ENCODE assay signal across 8 mouse cellular contexts in genomic region chr17:87976154-87976806, GRCm38 (mm10). TPM values are rescaled to one million over a fixed set of nuclear protein-coding genes. Genes with fewer than 3 reads are reported as not detected.
A peak's percentile ranks its signal among the peaks of the same experiment; 100 is the strongest.
DNase-seq lines count a peak whose midpoint lies in the region; ATAC-seq and TF ChIP-seq lines count a peak whose summit lies in the region.

No protein-coding gene starts in this region.

- no peak for TF ChIP-seq POLR2A in cerebellum, adult 2 months (IDR thresholded peaks at IDR 0.05; ENCODE audit: borderline replicate concordance, insufficient read depth, low read length)

- H3K4me2 ChIP-seq in forebrain, embryonic 16.5 days (ENCODE audit: low read length), result peak overlapping the region; percentile 79
- H3K4me2 ChIP-seq in liver, embryonic 14.5 days (ENCODE audit: low read depth), result peak overlapping the region; percentile 92

- WGBS in cerebellum, adult 2 months, result 68% methylated on average over 9 of the region's 9 CpGs
- WGBS in forebrain, embryonic 16.5 days, result 68% methylated on average over 9 of the region's 9 CpGs
- WGBS in liver, embryonic 14.5 days (ENCODE audit: insufficient replicate concordance), result 46% methylated on average over 9 of the region's 9 CpGs

- no peak for TF ChIP-seq CTCF in cerebellum, adult 2 months (IDR thresholded peaks at IDR 0.05; ENCODE audit: borderline replicate concordance, insufficient read depth, low read depth, low read length)
- TF ChIP-seq CTCF in liver, embryonic 14.5 days (IDR thresholded peaks at IDR 0.05; ENCODE audit: low read depth), result no peak

- H3K4me1 ChIP-seq in cerebellum, adult 2 months (ENCODE audit: control insufficient read depth, insufficient read depth, low read length), result no peaks in the 10 kb centered on the region; the same call in 1 of the 2 replicates
- peaks cover 17% of the 10 kb centered on the region for H3K4me1 ChIP-seq in forebrain, embryonic 16.5 days (replicated peaks; ENCODE audit: control insufficient read depth, insufficient read depth, low read length)
- H3K4me1 ChIP-seq in liver, embryonic 14.5 days (replicated peaks; ENCODE audit: control insufficient read depth in 2 of 2, insufficient read depth in 2 of 2, low read length in 1 of 2), result peaks cover 12% of the 10 kb centered on the region in 2 experiments

- no peak for DNase-seq in cerebellum, adult 2 months
- no peak for DNase-seq in cerebellum, adult 18-20 months
- DNase-seq in CD4-positive helper T cell, adult 2 months (ENCODE audit: low read depth, low spot score), result peak; percentile 11
- peak in 1 of 3 experiments; percentile 14 for DNase-seq in liver, embryonic 14.5 days (ENCODE audit: low read depth in 3 of 3, low spot score in 3 of 3)
- DNase-seq in ovary, postnatal 10 days (ENCODE audit: low spot score), result no peak
- no peak for DNase-seq in spleen, adult 12 weeks (ENCODE audit: low spot score)
- DNase-seq in frontal cortex, postnatal 36 days (ENCODE audit: low spot score in 2 of 2), result no peak

- H3K27me3 ChIP-seq in cerebellum, adult 2 months (ENCODE audit: control insufficient read depth, insufficient read depth, low read length), result no peaks in the 10 kb centered on the region
- no peaks in the 10 kb centered on the region for H3K27me3 ChIP-seq in forebrain, embryonic 16.5 days (replicated peaks; ENCODE audit: control insufficient read depth, insufficient read depth, low read length)
- no peaks in the 10 kb centered on the region for H3K27me3 ChIP-seq in liver, embryonic 14.5 days (ENCODE audit: control insufficient read depth, insufficient read depth, low read length)

- no peak overlapping the region; the same call in 1 of the 2 replicates for H3K9ac ChIP-seq in forebrain, embryonic 16.5 days (replicated peaks; ENCODE audit: low read depth, low read length)
- H3K9ac ChIP-seq in liver, embryonic 14.5 days (replicated peaks), result peak overlapping the region; percentile 90

- 0 out of 2 replicates have a peak, but pooled peaks cover 2% of the 10 kb centered on the region for H3K36me3 ChIP-seq in forebrain, embryonic 16.5 days (ENCODE audit: control insufficient read depth, insufficient read depth)
- peaks cover 25% of the 10 kb centered on the region for H3K36me3 ChIP-seq in liver, embryonic 14.5 days (replicated peaks; ENCODE audit: control insufficient read depth, insufficient read depth, low read depth)

- TF ChIP-seq EP300 in liver, embryonic 14.5 days (IDR thresholded peaks at IDR 0.05; ENCODE audit: low read depth), result no peak

- H3K9me3 ChIP-seq in forebrain, embryonic 16.5 days (ENCODE audit: control insufficient read depth, low read length), result no peaks in the 10 kb centered on the region
- H3K9me3 ChIP-seq in liver, embryonic 14.5 days (ENCODE audit: control insufficient read depth, low read length), result no peaks in the 10 kb centered on the region

- ATAC-seq in forebrain, embryonic 16.5 days, result no peak
- ATAC-seq in liver, embryonic 14.5 days (ENCODE audit: insufficient read depth), result no peak

- peak overlapping the region; percentile 33 for H3K4me3 ChIP-seq in cerebellum, adult 2 months (replicated peaks; ENCODE audit: insufficient read depth, low read depth, low read length)
- H3K4me3 ChIP-seq in forebrain, embryonic 16.5 days (replicated peaks; ENCODE audit: low read length), result peak overlapping the region; percentile 97
- peak overlapping the region; percentile 84 to 99 for H3K4me3 ChIP-seq in liver, embryonic 14.5 days (ENCODE audit: insufficient read depth in 1 of 2, low read depth in 2 of 2, low read length in 2 of 2)

- no peak overlapping the region for H3K27ac ChIP-seq in cerebellum, adult 2 months (ENCODE audit: insufficient read depth, low read length)
- no peak overlapping the region for H3K27ac ChIP-seq in forebrain, embryonic 16.5 days (ENCODE audit: low read length)
- H3K27ac ChIP-seq in liver, embryonic 14.5 days, result peak overlapping the region; percentile 63

RNA-seq across cellular contexts. Expression of gene Msh6, which starts 1.4 kb away (rescaled TPM):
- 11.5 and 11.9 TPM in 2 replicates for polyA plus RNA-seq in cerebellum, adult 2 months (2012; rRNA removed)
- 41.0 and 46.9 TPM in 2 replicates for polyA plus RNA-seq in forebrain, embryonic 16.5 days (2015; fragmentation: Nextera tagmentation; extraction: Ambion mirVana)
- polyA plus RNA-seq in liver, embryonic 14.5 days (2012; rRNA removed), result 6.6 and 11.1 TPM in 2 replicates
- polyA plus RNA-seq in liver, embryonic 14.5 days (2014; fragmentation: Nextera tagmentation; extraction: Ambion mirVana), result 23.9 and 28.5 TPM in 2 replicates

RNA-seq across cellular contexts. Expression of gene Rpl36-ps4, which starts 55.5 kb away (rescaled TPM):
- not detected in 2 replicates for polyA plus RNA-seq in cerebellum, adult 2 months (2012; rRNA removed)
- not detected in 2 replicates for polyA plus RNA-seq in forebrain, embryonic 16.5 days (2015; fragmentation: Nextera tagmentation; extraction: Ambion mirVana)
- not detected in 2 replicates for polyA plus RNA-seq in liver, embryonic 14.5 days (2012; rRNA removed)
- polyA plus RNA-seq in liver, embryonic 14.5 days (2014; fragmentation: Nextera tagmentation; extraction: Ambion mirVana), result not detected in 2 replicates

Comparison
In these comparisons a context has a peak if more than half of its experiments do, and no peak if none do; other contexts are left out.
1. H3K4me3 ChIP-seq: peak in every context shown above with its lines; median percentile 97 in forebrain, embryonic 16.5 days; 92 in liver, embryonic 14.5 days; 33 in cerebellum, adult 2 months.